Mouse (Mus musculus): ENCODE measurements around the gene Rai1. TPM values are rescaled to one million over a fixed set of nuclear protein-coding genes. Genes with fewer than 3 reads are reported as not detected.
A peak's percentile ranks its signal among the peaks of the same experiment; 100 is the strongest.

The Rai1 gene
- total RNA-seq, 2 experiments from 2014 or later, result 61.4 to 69.8 TPM

GRCm38 (mm10) chr11:60127048-60127447, 22.2 kb downstream of the Rai1 start:
- no peak for DNase-seq (ENCODE audit: low spot score in 2 of 2)

- no peak for DNase-seq (ENCODE audit: low spot score in 2 of 2)
These were observed 23.2 kb downstream of the Rai1 start for GRCm38 (mm10) chr11:60127863-60128512.

GRCm38 (mm10) chr11:60130516-60130915, 25.7 kb downstream of the Rai1 start:
- DNase-seq (ENCODE audit: low spot score in 2 of 2), result no peak

- no peak for DNase-seq (ENCODE audit: low spot score in 2 of 2)
These were observed 27.2 kb downstream of the Rai1 start for GRCm38 (mm10) chr11:60132061-60132460.

- DNase-seq (ENCODE audit: low spot score in 2 of 2), result no peak
These were observed 31.7 kb downstream of the Rai1 start for GRCm38 (mm10) chr11:60136491-60136890.

GRCm38 (mm10) chr11:60137170-60137569, 32.4 kb downstream of the Rai1 start:
- DNase-seq (ENCODE audit: low spot score in 2 of 2), result no peak

- no peak for DNase-seq (ENCODE audit: low spot score in 2 of 2)
These were observed 34.4 kb downstream of the Rai1 start for GRCm38 (mm10) chr11:60139141-60139733.

- DNase-seq (ENCODE audit: low spot score in 2 of 2), result peak; percentile 19 to 36
These were observed 35.0 kb downstream of the Rai1 start for GRCm38 (mm10) chr11:60139734-60140371.

GRCm38 (mm10) chr11:60140586-60141284, 35.9 kb downstream of the Rai1 start:
- no peak for DNase-seq (ENCODE audit: low spot score in 2 of 2)

- DNase-seq (ENCODE audit: low spot score in 2 of 2), result no peak
These were observed 36.4 kb downstream of the Rai1 start for GRCm38 (mm10) chr11:60141285-60141608.

- no peak for DNase-seq (ENCODE audit: low spot score in 2 of 2)
These were observed 38.3 kb downstream of the Rai1 start for GRCm38 (mm10) chr11:60143086-60143485.

GRCm38 (mm10) chr11:60146170-60146569, 41.4 kb downstream of the Rai1 start:
- DNase-seq (ENCODE audit: low spot score in 2 of 2), result no peak

GRCm38 (mm10) chr11:60148591-60148990, 43.8 kb downstream of the Rai1 start:
- DNase-seq (ENCODE audit: low spot score in 2 of 2), result no peak

GRCm38 (mm10) chr11:60149086-60149485, 44.3 kb downstream of the Rai1 start:
- DNase-seq (ENCODE audit: low spot score in 2 of 2), result no peak

GRCm38 (mm10) chr11:60150677-60151076, 45.9 kb downstream of the Rai1 start:
- no peak for DNase-seq (ENCODE audit: low spot score in 2 of 2)

GRCm38 (mm10) chr11:60152339-60152738, 47.5 kb downstream of the Rai1 start:
- no peak for DNase-seq (ENCODE audit: low spot score in 2 of 2)

GRCm38 (mm10) chr11:60153936-60154335, 49.1 kb downstream of the Rai1 start:
- DNase-seq (ENCODE audit: low spot score in 2 of 2), result no peak

GRCm38 (mm10) chr11:60155690-60156089, 50.9 kb downstream of the Rai1 start:
- no peak for DNase-seq (ENCODE audit: low spot score in 2 of 2)

- no peak for DNase-seq (ENCODE audit: low spot score in 2 of 2)
These were observed 53.5 kb downstream of the Rai1 start for GRCm38 (mm10) chr11:60158271-60158670.

- DNase-seq (ENCODE audit: low spot score in 2 of 2), result no peak
These were observed 55.1 kb downstream of the Rai1 start for GRCm38 (mm10) chr11:60159955-60160354.

- no peak for DNase-seq (ENCODE audit: low spot score in 2 of 2)
These were observed 55.8 kb downstream of the Rai1 start for GRCm38 (mm10) chr11:60160454-60161114.
